Mouse (Mus musculus): ENCODE results near the gene Cyb561.

- TF ChIP-seq CTCF (IDR thresholded peaks at IDR 0.05) (no peak), EP300 (IDR thresholded peaks at IDR 0.05) (0 out of 2 replicates have a peak, but pooled peaks have one; percentile 48)
Observed at GRCm38 (mm10) chr11:105933746-105934145, 19.4 kb downstream of the Cyb561 start.

Measured in lung, postnatal 0 days (tissue).